Mouse (Mus musculus) lung, embryonic 14.5 days (tissue): ENCODE data around the gene Gm21775. TPM values are rescaled to one million over a fixed set of nuclear protein-coding genes. Genes with fewer than 3 reads are reported as not detected.
"Not testable (repeated sequence)": the region's sequence is repeated elsewhere in the genome, so short reads cannot be mapped to it uniquely, and the experiment has no call there.

Experiments used
- ATAC-seq: fragments of 200-750 bp; cut with Nextera tagmentation; 2 replicates; pipeline ENCODE4 v1.8.0; 2017; ENCODE audit warnings: mild to moderate bottlenecking, moderate TSS enrichment, moderate library complexity; ENCODE audit not compliant: insufficient read depth
- DNase-seq: peaks from one replicate; pipeline ENCODE4 v3.0.0-alpha.2; 2015
- H3K27ac ChIP-seq: fragments of 300-500 bp; sonication (generic); 2 replicates; pipeline ENCODE4 v1.5.1; 2014; ENCODE audit warnings: low read depth, mild to moderate bottlenecking, moderate library complexity
- H3K27me3 ChIP-seq: fragments of 300-500 bp; sonication (generic); 2 replicates; pipeline ENCODE4 v1.6.1; 2014; ENCODE audit warnings: low read length, control low read depth; ENCODE audit not compliant: insufficient read depth
- H3K36me3 ChIP-seq: fragments of 300-500 bp; sonication (generic); 2 replicates; pipeline ENCODE4 v1.6.1; 2014; ENCODE audit warnings: control low read depth; ENCODE audit not compliant: insufficient read depth
- H3K4me1 ChIP-seq: fragments of 300-500 bp; sonication (generic); 2 replicates; pipeline ENCODE4 v1.6.1; 2014; ENCODE audit warnings: antibody characterized with exemption, control low read depth; ENCODE audit not compliant: insufficient read depth
- H3K4me2 ChIP-seq: fragments of 300-500 bp; sonication (generic); 2 replicates; pipeline ENCODE4 v1.6.1; 2014; ENCODE audit warnings: mild to moderate bottlenecking
- H3K4me3 ChIP-seq: fragments of 300-500 bp; sonication (generic); 2 replicates; pipeline ENCODE4 v1.5.1; 2014; ENCODE audit warnings: low read depth, low read length
- H3K9ac ChIP-seq: fragments of 300-500 bp; sonication (generic); 2 replicates; pipeline ENCODE4 v1.6.1; 2014
- H3K9me3 ChIP-seq: fragments of 300-500 bp; sonication (generic); 2 replicates; pipeline ENCODE4 v1.6.1; 2016; ENCODE audit warnings: low read depth, low read length, control low read depth
- WGBS: fragments of 180-500 bp; shearing (Covaris S2); extraction: QIAGEN DNeasy Blood & Tissue Kit; methylation state at CpG from one replicate; pipeline ENCODE4 v1.1.7; 2014; 5-methylcytosine and 5-hydroxymethylcytosine counted together
- polyA plus RNA-seq: library from polyadenylated mRNA; unstranded; fragments of >200 nt; fragmentation: Nextera tagmentation; extraction: Ambion mirVana; gene quantifications from 2 replicates; pipeline ENCODE4 v1.2.1, GENCODE M21; 2014

Gene Gm21775
- polyA plus RNA-seq = not detected in 2 replicates

GRCm38 (mm10) chrY:10553153-10553552 is at the start of gene Gm21775:
Gene Gm21775, plus strand, starts transcription at chrY:10553453.
- not testable (repeated sequence) for H3K36me3 ChIP-seq, ATAC-seq, H3K27ac ChIP-seq, H3K27me3 ChIP-seq, H3K9ac ChIP-seq, H3K9me3 ChIP-seq, H3K4me3 ChIP-seq, DNase-seq, H3K4me1 ChIP-seq, H3K4me2 ChIP-seq
- WGBS = 86% methylated on average over 2 of the region's 5 CpGs

GRCm38 (mm10) chrY:10535942-10536341 is 17.3 kb upstream of the Gm21775 start, which contains the start of gene Gm20737:
Gene Gm20737, minus strand, starts transcription at chrY:10536042.
- not testable (repeated sequence) for ATAC-seq

More at GRCm38 (mm10) chrY:10535942-10536341, 17.3 kb upstream of the Gm21775 start, which contains the start of gene Gm20737:
- not testable (repeated sequence) for H3K27me3 ChIP-seq, H3K27ac ChIP-seq, H3K4me2 ChIP-seq, H3K4me3 ChIP-seq, DNase-seq, H3K36me3 ChIP-seq, H3K4me1 ChIP-seq, H3K9ac ChIP-seq, H3K9me3 ChIP-seq

Other genes starting within 250 kb of the Gm21775 start
- not detected in 2 replicates for gene Gm20834, start 228.9 kb upstream of the Gm21775 start, polyA plus RNA-seq
- not detected in 2 replicates for gene Gm28510, start 140.7 kb upstream of the Gm21775 start, polyA plus RNA-seq
- gene Gm20737, start 17.4 kb upstream of the Gm21775 start, polyA plus RNA-seq = not detected in 2 replicates
- gene Gm21900, start 62.9 kb downstream of the Gm21775 start, polyA plus RNA-seq = not detected in 2 replicates
- gene Gm20777, start 199.0 kb downstream of the Gm21775 start, polyA plus RNA-seq = not detected in 2 replicates